Comparison of ENCODE assay signal across 7 mouse cellular contexts in genomic region chr15:81812696-81813631, GRCm38 (mm10). TPM values are rescaled to one million over a fixed set of nuclear protein-coding genes. Genes with fewer than 3 reads are reported as not detected.
A peak's percentile ranks its signal among the peaks of the same experiment; 100 is the strongest.
DNase-seq lines count a peak whose midpoint lies in the region; ATAC-seq and TF ChIP-seq lines count a peak whose summit lies in the region.

No protein-coding gene starts in this region.

- H3K9ac ChIP-seq in intestine, embryonic 15.5 days, result 0 out of 2 replicates have a peak overlapping the region, but pooled peaks have one; percentile 79
- H3K9ac ChIP-seq in neural tube, embryonic 13.5 days, result peak overlapping the region; percentile 82

- intact Hi-C loops in left cerebral cortex, adult 2 months (cut with DNase I), result no loop called here

- H3K27ac ChIP-seq in left cerebral cortex, adult 2 months, result peak overlapping the region; percentile 99
- peak overlapping the region; percentile 90; the same call in 1 of the 2 replicates for H3K27ac ChIP-seq in forebrain, embryonic 10.5 days
- peak overlapping the region; percentile 25; the same call in 1 of the 2 replicates for H3K27ac ChIP-seq in intestine, embryonic 15.5 days
- no peak overlapping the region for H3K27ac ChIP-seq in neural tube, embryonic 13.5 days (replicated peaks)

- H3K27me3 ChIP-seq in forebrain, embryonic 10.5 days (ENCODE audit: poor library complexity, severe bottlenecking), result peaks cover 8% of the 10 kb centered on the region; the same call in 1 of the 2 replicates
- H3K27me3 ChIP-seq in intestine, embryonic 15.5 days (replicated peaks), result no peaks in the 10 kb centered on the region
- H3K27me3 ChIP-seq in neural tube, embryonic 13.5 days, result no peaks in the 10 kb centered on the region

- ATAC-seq in intestine, embryonic 15.5 days, result no peak
- ATAC-seq in neural tube, embryonic 13.5 days (ENCODE audit: low read depth), result no peak
- ATAC-seq in megakaryocyte-erythroid progenitor cell, adult 5-6 weeks (replicated peaks; ENCODE audit: low FRiP score, low TSS enrichment, poor library complexity, severe bottlenecking), result no peak

- 78% methylated on average over 7 of the region's 7 CpGs for WGBS in forebrain, embryonic 10.5 days
- 61% methylated on average over 7 of the region's 7 CpGs for WGBS in intestine, embryonic 15.5 days
- WGBS in neural tube, embryonic 13.5 days, result 74% methylated on average over 7 of the region's 7 CpGs

- H3K36me3 ChIP-seq in forebrain, embryonic 10.5 days (replicated peaks), result peaks cover 34% of the 10 kb centered on the region
- peaks cover 14% of the 10 kb centered on the region for H3K36me3 ChIP-seq in intestine, embryonic 15.5 days
- peaks cover 33% of the 10 kb centered on the region for H3K36me3 ChIP-seq in neural tube, embryonic 13.5 days

- H3K4me3 ChIP-seq in left cerebral cortex, adult 2 months, result peak overlapping the region; percentile 73
- H3K4me3 ChIP-seq in forebrain, embryonic 10.5 days, result peak overlapping the region; percentile 76; the same call in 1 of the 2 replicates
- no peak overlapping the region for H3K4me3 ChIP-seq in intestine, embryonic 15.5 days (replicated peaks)
- H3K4me3 ChIP-seq in neural tube, embryonic 13.5 days, result peak overlapping the region; percentile 56

- no peaks in the 10 kb centered on the region for H3K9me3 ChIP-seq in forebrain, embryonic 10.5 days
- no peaks in the 10 kb centered on the region for H3K9me3 ChIP-seq in intestine, embryonic 15.5 days
- H3K9me3 ChIP-seq in neural tube, embryonic 13.5 days, result no peaks in the 10 kb centered on the region

- H3K4me1 ChIP-seq in forebrain, embryonic 10.5 days, result peaks cover 60% of the 10 kb centered on the region
- peaks cover 20% of the 10 kb centered on the region for H3K4me1 ChIP-seq in intestine, embryonic 15.5 days (replicated peaks)
- peaks cover 45% of the 10 kb centered on the region for H3K4me1 ChIP-seq in neural tube, embryonic 13.5 days (replicated peaks)

- H3K4me2 ChIP-seq in intestine, embryonic 15.5 days (replicated peaks), result peak overlapping the region; percentile 84; the same call in 1 of the 2 replicates
- H3K4me2 ChIP-seq in neural tube, embryonic 13.5 days, result peak overlapping the region; percentile 79

- TF ChIP-seq CTCF in left cerebral cortex, adult 2 months (IDR thresholded peaks at IDR 0.05), result no peak

- no peak for DNase-seq in left cerebral cortex, adult 2 months (ENCODE audit: extremely low spot score in 1 of 2, low spot score in 2 of 2)
- DNase-seq in left cerebral cortex, adult 9 months (ENCODE audit: low spot score in 2 of 2), result no peak
- no peak for DNase-seq in forebrain, embryonic 10.5 days (ENCODE audit: extremely low spot score, low spot score)
- no peak for DNase-seq in ovary, postnatal 36 days (ENCODE audit: low spot score)

RNA-seq across cellular contexts. Expression of gene Tef, which starts 10.7 kb away (rescaled TPM):
- total RNA-seq in left cerebral cortex, adult 2 months (2021), result 100 to 1,000 TPM; 220 to 228 TPM
- 13.5 and 13.7 TPM in 2 replicates for polyA plus RNA-seq in forebrain, embryonic 10.5 days (2016; fragmentation: Nextera tagmentation; extraction: Ambion mirVana)
- polyA plus RNA-seq in intestine, embryonic 15.5 days (2015; fragmentation: Nextera tagmentation; extraction: Ambion mirVana), result 15.9 and 17.7 TPM in 2 replicates
- 20.6 and 21.4 TPM in 2 replicates for polyA plus RNA-seq in neural tube, embryonic 13.5 days (2015; fragmentation: Nextera tagmentation; extraction: Ambion mirVana)
- total RNA-seq in megakaryocyte-erythroid progenitor cell, adult 5-6 weeks (2014; fragmentation: Nextera tagmentation), result 10.9 and 13.2 TPM in 2 replicates
- total RNA-seq in megakaryocyte-erythroid progenitor cell, adult 5-6 weeks (2017), result 12.7 and 14.4 TPM in 2 replicates

RNA-seq across cellular contexts. Expression of gene Tob2, which starts 45.6 kb away (rescaled TPM):
- total RNA-seq in left cerebral cortex, adult 2 months (2021), result 10 to 100 TPM; 34.8 to 41.4 TPM
- polyA plus RNA-seq in forebrain, embryonic 10.5 days (2016; fragmentation: Nextera tagmentation; extraction: Ambion mirVana), result 20.1 and 20.3 TPM in 2 replicates
- polyA plus RNA-seq in intestine, embryonic 15.5 days (2015; fragmentation: Nextera tagmentation; extraction: Ambion mirVana), result 25.9 and 26.0 TPM in 2 replicates
- polyA plus RNA-seq in neural tube, embryonic 13.5 days (2015; fragmentation: Nextera tagmentation; extraction: Ambion mirVana), result 13.5 and 16.5 TPM in 2 replicates
- 22.4 and 32.1 TPM in 2 replicates for total RNA-seq in megakaryocyte-erythroid progenitor cell, adult 5-6 weeks (2014; fragmentation: Nextera tagmentation)
- total RNA-seq in megakaryocyte-erythroid progenitor cell, adult 5-6 weeks (2017), result 11.7 and 20.4 TPM in 2 replicates

RNA-seq across cellular contexts. Expression of gene Phf5a, which starts 58.7 kb away (rescaled TPM):
- 10 to 100 TPM; 31.1 to 32.8 TPM for total RNA-seq in left cerebral cortex, adult 2 months (2021)
- polyA plus RNA-seq in forebrain, embryonic 10.5 days (2016; fragmentation: Nextera tagmentation; extraction: Ambion mirVana), result 255 and 271 TPM in 2 replicates
- 120 and 152 TPM in 2 replicates for polyA plus RNA-seq in intestine, embryonic 15.5 days (2015; fragmentation: Nextera tagmentation; extraction: Ambion mirVana)
- polyA plus RNA-seq in neural tube, embryonic 13.5 days (2015; fragmentation: Nextera tagmentation; extraction: Ambion mirVana), result 111 and 129 TPM in 2 replicates
- total RNA-seq in megakaryocyte-erythroid progenitor cell, adult 5-6 weeks (2014; fragmentation: Nextera tagmentation), result 203 and 208 TPM in 2 replicates
- 131 and 142 TPM in 2 replicates for total RNA-seq in megakaryocyte-erythroid progenitor cell, adult 5-6 weeks (2017)

RNA-seq across cellular contexts. Expression of gene Aco2, which starts 59.1 kb away (rescaled TPM):
- total RNA-seq in left cerebral cortex, adult 2 months (2021), result 100 to 1,000 TPM; 420 to 427 TPM
- 147 and 148 TPM in 2 replicates for polyA plus RNA-seq in forebrain, embryonic 10.5 days (2016; fragmentation: Nextera tagmentation; extraction: Ambion mirVana)
- polyA plus RNA-seq in intestine, embryonic 15.5 days (2015; fragmentation: Nextera tagmentation; extraction: Ambion mirVana), result 227 and 239 TPM in 2 replicates
- 252 and 268 TPM in 2 replicates for polyA plus RNA-seq in neural tube, embryonic 13.5 days (2015; fragmentation: Nextera tagmentation; extraction: Ambion mirVana)
- 162 and 178 TPM in 2 replicates for total RNA-seq in megakaryocyte-erythroid progenitor cell, adult 5-6 weeks (2014; fragmentation: Nextera tagmentation)
- total RNA-seq in megakaryocyte-erythroid progenitor cell, adult 5-6 weeks (2017), result 171 and 185 TPM in 2 replicates
